Mouse (Mus musculus): Measurements from ENCODE around the gene Paxx. TPM values are rescaled to one million over a fixed set of nuclear protein-coding genes. Genes with fewer than 3 reads are reported as not detected.

Gene Paxx
- total and polyA plus RNA-seq, 3 experiments, result 13.9 to 16.2 (median 15.1) TPM

- no peaks in the 10 kb centered on the region for H3K27me3 ChIP-seq (replicated peaks)
- TF ChIP-seq UBTF (IDR thresholded peaks at IDR 0.05; ENCODE audit: low read depth, low read length) (no peak), MAZ (IDR thresholded peaks at IDR 0.05; ENCODE audit: low read depth, low read length) (no peak), MAFK (IDR thresholded peaks at IDR 0.05; ENCODE audit: insufficient replicate concordance, low read length) (no peak), PAX5 (IDR thresholded peaks at IDR 0.05; ENCODE audit: low read length) (no peak), RCOR1 (conservative IDR thresholded peaks at IDR 0.05; ENCODE audit: low read depth, low read length) (no peak), ZMIZ1 (IDR thresholded peaks at IDR 0.05; ENCODE audit: low read depth, low read length) (no peak), ZKSCAN1 (IDR thresholded peaks at IDR 0.05; ENCODE audit: borderline replicate concordance, low read depth, low read length) (no peak), USF2 (conservative IDR thresholded peaks at IDR 0.05; ENCODE audit: low read depth, low read length) (no peak), MXI1 (IDR thresholded peaks at IDR 0.05; ENCODE audit: low read depth, low read length) (no peak)
- in situ Hi-C loops (cut with MboI; ENCODE audit: low pct_ligation_motif_present, low pct_unique_long_range_greater_than_20kb, low sequenced_read_pairs) (loop anchor here (5.0 kb wide), 1 partner anchor 44 kb away; no protein-coding TSS in a partner anchor), dilution Hi-C loops (cut with MboI; ENCODE audit: extremely low pct_ligation_motif_present, extremely low pct_unique_long_range_greater_than_20kb, low sequenced_read_pairs) (no loop called here)
- no peak overlapping the region for H3K4me2 ChIP-seq (ENCODE audit: insufficient read depth, low read depth, poor library complexity, severe bottlenecking)
- DNase-seq (ENCODE audit: extremely low read depth), result no peak
- no peak overlapping the region for H3K27ac ChIP-seq (ENCODE audit: insufficient read depth, low read depth)
- peaks cover 32 to 78% of the 10 kb centered on the region in 2 experiments for H3K36me3 ChIP-seq (replicated peaks in 1 of 2; ENCODE audit: control insufficient read depth in 1 of 2, insufficient read depth in 1 of 2, low read length in 1 of 2)
- no peaks in the 10 kb centered on the region for H3K79me2 ChIP-seq (replicated peaks; ENCODE audit: control insufficient read depth, extremely low read depth, insufficient read depth, poor library complexity, severe bottlenecking)
- H3K4me3 ChIP-seq (replicated peaks in 1 of 3; ENCODE audit: low read depth in 2 of 3, low read length in 2 of 3, poor library complexity in 1 of 3), result no peak overlapping the region
- H3K9ac ChIP-seq (ENCODE audit: insufficient read depth, low read depth), result no peak overlapping the region
- peaks cover 13 to 20% of the 10 kb centered on the region in 2 experiments for H3K4me1 ChIP-seq (ENCODE audit: control insufficient read depth in 1 of 2, insufficient read depth in 2 of 2)
- no peaks in the 10 kb centered on the region for H3K9me3 ChIP-seq (replicated peaks; ENCODE audit: low read length)
These were observed 27.8 kb downstream of the Paxx start for GRCm38 (mm10) chr2:25433101-25433500.

- H3K4me1 ChIP-seq (ENCODE audit: control insufficient read depth in 1 of 2, insufficient read depth in 2 of 2), result peaks cover 16 to 25% of the 10 kb centered on the region in 2 experiments
- peaks cover 26 to 72% of the 10 kb centered on the region in 2 experiments for H3K36me3 ChIP-seq (replicated peaks in 1 of 2; ENCODE audit: control insufficient read depth in 1 of 2, insufficient read depth in 1 of 2, low read length in 1 of 2)
- H3K4me2 ChIP-seq (ENCODE audit: insufficient read depth, low read depth, poor library complexity, severe bottlenecking), result no peak overlapping the region
- no peaks in the 10 kb centered on the region for H3K27me3 ChIP-seq (replicated peaks)
- H3K4me3 ChIP-seq (replicated peaks in 1 of 3; ENCODE audit: low read depth in 2 of 3, low read length in 2 of 3, poor library complexity in 1 of 3), result no peak overlapping the region
- dilution Hi-C loops (cut with MboI; ENCODE audit: extremely low pct_ligation_motif_present, extremely low pct_unique_long_range_greater_than_20kb, low sequenced_read_pairs), result no loop called here
- H3K9ac ChIP-seq (ENCODE audit: insufficient read depth, low read depth), result no peak overlapping the region
- TF ChIP-seq ZMIZ1 (IDR thresholded peaks at IDR 0.05; ENCODE audit: low read depth, low read length) (no peak), CHD1 (IDR thresholded peaks at IDR 0.05; ENCODE audit: low read depth, low read length) (no peak), NRF1 (IDR thresholded peaks at IDR 0.05; ENCODE audit: low read depth, low read length) (no peak), USF2 (conservative IDR thresholded peaks at IDR 0.05; ENCODE audit: low read depth, low read length) (no peak), ZNF384 (IDR thresholded peaks at IDR 0.05; ENCODE audit: low read depth, low read length) (no peak), NELFE (IDR thresholded peaks at IDR 0.05; ENCODE audit: low read depth, low read length) (no peak), CHD2 (IDR thresholded peaks at IDR 0.05; ENCODE audit: low read length) (no peak), ZKSCAN1 (IDR thresholded peaks at IDR 0.05; ENCODE audit: borderline replicate concordance, low read depth, low read length) (no peak), BHLHE40 (IDR thresholded peaks at IDR 0.05; ENCODE audit: low read depth, low read length) (no peak), TCF12 (IDR thresholded peaks at IDR 0.05; ENCODE audit: low read depth, low read length) (no peak), PAX5 (IDR thresholded peaks at IDR 0.05; ENCODE audit: low read length) (no peak), EP300 (IDR thresholded peaks at IDR 0.05; ENCODE audit: low read length) (no peak), ETS1 (conservative IDR thresholded peaks at IDR 0.05; ENCODE audit: low read depth, low read length) (no peak), CTCF (conservative IDR thresholded peaks at IDR 0.05 in 1 of 2, IDR thresholded peaks at IDR 0.05 in 1 of 2; ENCODE audit: low read depth in 2 of 2, low read length in 2 of 2) (no peak), JUND (conservative IDR thresholded peaks at IDR 0.05; ENCODE audit: low read depth, low read length) (no peak), HCFC1 (IDR thresholded peaks at IDR 0.05; ENCODE audit: low read depth, low read length) (no peak), POLR2A (IDR thresholded peaks at IDR 0.05; ENCODE audit: low read depth, low read length) (no peak), SMC3 (IDR thresholded peaks at IDR 0.05; ENCODE audit: low read depth, low read length) (no peak), E2F4 (IDR thresholded peaks at IDR 0.05; ENCODE audit: insufficient replicate concordance, low read depth, low read length) (no peak), MXI1 (IDR thresholded peaks at IDR 0.05; ENCODE audit: low read depth, low read length) (no peak)
- no peaks in the 10 kb centered on the region for H3K79me2 ChIP-seq (replicated peaks; ENCODE audit: control insufficient read depth, extremely low read depth, insufficient read depth, poor library complexity, severe bottlenecking)
- in situ Hi-C loops (cut with MboI; ENCODE audit: low pct_ligation_motif_present, low pct_unique_long_range_greater_than_20kb, low sequenced_read_pairs), result loop anchor here (5.0 kb wide), 1 partner anchor 45 kb away; no protein-coding TSS in a partner anchor
- no peak for DNase-seq (ENCODE audit: extremely low read depth)
- H3K27ac ChIP-seq (ENCODE audit: insufficient read depth, low read depth), result no peak overlapping the region
- H3K9me3 ChIP-seq (replicated peaks; ENCODE audit: low read length), result no peaks in the 10 kb centered on the region
These were observed 28.4 kb downstream of the Paxx start for GRCm38 (mm10) chr2:25432326-25433098.

All from CH12.LX (cell line).